Mouse (Mus musculus): ENCODE results near the gene Gm28305. TPM values are rescaled to one million over a fixed set of nuclear protein-coding genes. Genes with fewer than 3 reads are reported as not detected.

Gm28305 gene
- total RNA-seq, 2 experiments from 2014 or later, result not detected

Other genes with a start within 250 kb of the Gm28305 start
- 1 to 10 TPM; 7.6 to 9.1 TPM for gene Nphp3, start 38.1 kb upstream of the Gm28305 start, total RNA-seq (2021)
- 10 to 100 TPM; 39.8 to 40.0 TPM for gene Uba5, start 22.5 kb downstream of the Gm28305 start, total RNA-seq (2021)
- gene Acad11, start 22.7 kb downstream of the Gm28305 start, total RNA-seq (2021), result 10 to 100 TPM; 21.3 to 23.7 TPM
- under 1 TPM; 0.17 to 0.20 TPM for gene Ackr4, start 86.3 kb downstream of the Gm28305 start, total RNA-seq (2021)
- gene Dnajc13, start 222.3 kb downstream of the Gm28305 start, total RNA-seq (2021), result 10 to 100 TPM; 57.6 to 61.1 TPM